Mouse (Mus musculus) urinary bladder, adult 2 months (tissue): ENCODE results near the gene Gm11214. TPM values are rescaled to one million over a fixed set of nuclear protein-coding genes. Genes with fewer than 3 reads are reported as not detected.

Experiments
- DNase-seq: peaks from one replicate; pipeline ENCODE4 v3.0.0; 2022; ENCODE audit warnings: low spot score
- polyA plus RNA-seq: library from polyadenylated mRNA; depleted of rRNA; stranded (reverse); fragments of >200 nt; gene quantifications from 2 replicates; pipeline ENCODE4 v1.2.3, GENCODE M21; 2012; rRNA removed

The Gm11214 gene
- not detected in 2 replicates for polyA plus RNA-seq

GRCm38 (mm10) chr4:63663279-63663678 lies at the start of gene Gm11214:
Gene Gm11214, minus strand, starts transcription at chr4:63663379.
- DNase-seq: no peak

- DNase-seq: no peak
Measured at GRCm38 (mm10) chr4:63711886-63712285, 48.7 kb upstream of the Gm11214 start.

- no peak for DNase-seq
Measured at GRCm38 (mm10) chr4:63710431-63711220, 47.4 kb upstream of the Gm11214 start.

- DNase-seq: no peak
Measured at GRCm38 (mm10) chr4:63706279-63706971, 43.2 kb upstream of the Gm11214 start.

- DNase-seq: no peak
Measured at GRCm38 (mm10) chr4:63704232-63704631, 41.1 kb upstream of the Gm11214 start.

- no peak for DNase-seq
Measured at GRCm38 (mm10) chr4:63703686-63704085, 40.5 kb upstream of the Gm11214 start.

- DNase-seq: no peak
Measured at GRCm38 (mm10) chr4:63702006-63702704, 39.0 kb upstream of the Gm11214 start.

- no peak for DNase-seq
Measured at GRCm38 (mm10) chr4:63699749-63700148, 36.6 kb upstream of the Gm11214 start.

- no peak for DNase-seq
Measured at GRCm38 (mm10) chr4:63696921-63697320, 33.7 kb upstream of the Gm11214 start.

- DNase-seq: no peak
Measured at GRCm38 (mm10) chr4:63692351-63692750, 29.2 kb upstream of the Gm11214 start.

GRCm38 (mm10) chr4:63687429-63687828 lies 24.2 kb upstream of the Gm11214 start:
- no peak for DNase-seq

GRCm38 (mm10) chr4:63686157-63686556 lies 23.0 kb upstream of the Gm11214 start:
- no peak for DNase-seq

GRCm38 (mm10) chr4:63685253-63685525 lies 22.0 kb upstream of the Gm11214 start:
- no peak for DNase-seq

GRCm38 (mm10) chr4:63684412-63685252 lies 21.5 kb upstream of the Gm11214 start:
- DNase-seq: no peak

GRCm38 (mm10) chr4:63683716-63684115 lies 20.5 kb upstream of the Gm11214 start:
- no peak for DNase-seq

GRCm38 (mm10) chr4:63683056-63683455 lies 19.9 kb upstream of the Gm11214 start:
- no peak for DNase-seq

GRCm38 (mm10) chr4:63682441-63682840 lies 19.3 kb upstream of the Gm11214 start:
- no peak for DNase-seq

GRCm38 (mm10) chr4:63681557-63681956 lies 18.4 kb upstream of the Gm11214 start:
- DNase-seq: no peak

GRCm38 (mm10) chr4:63675128-63675527 lies 11.9 kb upstream of the Gm11214 start:
- no peak for DNase-seq

GRCm38 (mm10) chr4:63668255-63668654 lies 5.1 kb upstream of the Gm11214 start:
- DNase-seq: no peak

GRCm38 (mm10) chr4:63665738-63666137 lies 2.6 kb upstream of the Gm11214 start:
- no peak for DNase-seq

- DNase-seq: no peak
Measured at GRCm38 (mm10) chr4:63661857-63662256, 1.3 kb downstream of the Gm11214 start.
